Mouse (Mus musculus): ENCODE measurements around the gene Ccl1.

The Ccl1 gene

GRCm38 (mm10) chr11:82171316-82172071, 134.0 kb downstream of the Ccl1 start:
- ChIA-PET CTCF (interaction anchor here in 1 of 4 experiments (1.1 kb wide), 1 partner anchor 176 kb away, joined by 5 read pairs; no protein-coding TSS in a partner anchor), POLR2A (interaction anchor here in 1 of 4 experiments (0.6 kb wide), 1 partner anchor 840 kb away, joined by 3 read pairs; no protein-coding TSS in a partner anchor)

GRCm38 (mm10) chr11:82169456-82169855, 136.0 kb downstream of the Ccl1 start:
- CTCF ChIA-PET = no interaction called here
- POLR2A ChIA-PET = no interaction called here

- CTCF ChIA-PET = no interaction called here
- POLR2A ChIA-PET = no interaction called here
Measured at GRCm38 (mm10) chr11:82168308-82168707, 137.2 kb downstream of the Ccl1 start.

GRCm38 (mm10) chr11:82163285-82163684, 142.2 kb downstream of the Ccl1 start:
- POLR2A ChIA-PET = interaction anchor here in 1 of 4 experiments (0.6 kb wide), 1 partner anchor 167 kb away, joined by 5 read pairs; no protein-coding TSS in a partner anchor
- CTCF ChIA-PET = interaction anchor here in 3 of 4 experiments (0.8 to 1.4 kb wide), 3 partner anchors 12 to 223 kb away, joined by 3 to 10 read pairs (median 3); no protein-coding TSS in a partner anchor

GRCm38 (mm10) chr11:82159126-82159525, 146.4 kb downstream of the Ccl1 start:
- ChIA-PET CTCF (interaction anchor here in 1 of 4 experiments (1.0 kb wide), 1 partner anchor 163 kb away, joined by 3 read pairs; no protein-coding TSS in a partner anchor), POLR2A (no interaction called here)

GRCm38 (mm10) chr11:82139492-82140094, 165.9 kb downstream of the Ccl1 start:
- POLR2A ChIA-PET = interaction anchor here in 1 of 4 experiments (0.6 kb wide), 1 partner anchor 511 kb away, joined by 6 read pairs; no protein-coding TSS in a partner anchor
- CTCF ChIA-PET = interaction anchor here in 3 of 4 experiments (0.6 kb wide), 3 partner anchors 23 to 474 kb away, joined by 3 to 5 read pairs (median 4); partner anchors contain the start of gene Ccl7 (in 1 of the 3)

- CTCF ChIA-PET = no interaction called here
- POLR2A ChIA-PET = no interaction called here
Measured at GRCm38 (mm10) chr11:82136196-82136595, 169.3 kb downstream of the Ccl1 start.

GRCm38 (mm10) chr11:82132977-82133376, 172.5 kb downstream of the Ccl1 start:
- CTCF ChIA-PET = interaction anchor here in 1 of 4 experiments (0.6 kb wide), 1 partner anchor 674 kb away, joined by 3 read pairs; no protein-coding TSS in a partner anchor

More at GRCm38 (mm10) chr11:82132977-82133376, 172.5 kb downstream of the Ccl1 start:
- POLR2A ChIA-PET = no interaction called here
